Mouse (Mus musculus): ENCODE results near the gene Cdk2ap2.

DNA sequence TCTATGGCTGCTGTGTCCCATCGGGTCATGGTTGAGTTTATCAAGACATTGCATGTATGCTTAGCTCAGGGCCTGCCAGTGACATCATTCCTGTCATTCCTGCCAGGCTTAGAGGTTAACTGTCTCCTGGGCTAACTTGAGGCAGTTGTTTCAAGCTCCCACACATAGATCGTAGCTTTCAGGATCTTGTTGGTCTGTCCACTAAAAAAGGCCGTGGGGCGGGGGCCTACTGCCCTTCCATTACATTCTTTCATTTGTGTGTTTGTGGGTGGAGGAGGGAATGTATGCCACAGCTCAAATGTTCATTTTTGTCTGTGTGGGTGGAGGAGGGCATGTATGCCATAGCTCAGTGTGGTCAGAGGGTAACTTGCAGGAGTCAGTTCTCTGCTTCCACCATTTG lies 33.1 kb downstream of the Cdk2ap2 start:
- TF ChIP-seq POLR2A (IDR thresholded peaks at IDR 0.05; ENCODE audit: insufficient read depth, low read depth, low read length) (no peak), CTCF (IDR thresholded peaks at IDR 0.05; ENCODE audit: insufficient read depth, low read depth, low read length) (no peak)

All from olfactory bulb, adult 2 months (tissue).